Mouse (Mus musculus) A20 (cell line): ENCODE measurements around the gene H2-Oa.

Source experiments
- DNase-seq: peaks from one replicate; pipeline ENCODE4 v3.0.0-alpha.2; 2011; ENCODE audit warnings: low read depth, low spot score

The H2-Oa gene

GRCm38 (mm10) chr17:34121879-34122187 is 29.7 kb downstream of the H2-Oa start:
- DNase-seq: no peak

DNA sequence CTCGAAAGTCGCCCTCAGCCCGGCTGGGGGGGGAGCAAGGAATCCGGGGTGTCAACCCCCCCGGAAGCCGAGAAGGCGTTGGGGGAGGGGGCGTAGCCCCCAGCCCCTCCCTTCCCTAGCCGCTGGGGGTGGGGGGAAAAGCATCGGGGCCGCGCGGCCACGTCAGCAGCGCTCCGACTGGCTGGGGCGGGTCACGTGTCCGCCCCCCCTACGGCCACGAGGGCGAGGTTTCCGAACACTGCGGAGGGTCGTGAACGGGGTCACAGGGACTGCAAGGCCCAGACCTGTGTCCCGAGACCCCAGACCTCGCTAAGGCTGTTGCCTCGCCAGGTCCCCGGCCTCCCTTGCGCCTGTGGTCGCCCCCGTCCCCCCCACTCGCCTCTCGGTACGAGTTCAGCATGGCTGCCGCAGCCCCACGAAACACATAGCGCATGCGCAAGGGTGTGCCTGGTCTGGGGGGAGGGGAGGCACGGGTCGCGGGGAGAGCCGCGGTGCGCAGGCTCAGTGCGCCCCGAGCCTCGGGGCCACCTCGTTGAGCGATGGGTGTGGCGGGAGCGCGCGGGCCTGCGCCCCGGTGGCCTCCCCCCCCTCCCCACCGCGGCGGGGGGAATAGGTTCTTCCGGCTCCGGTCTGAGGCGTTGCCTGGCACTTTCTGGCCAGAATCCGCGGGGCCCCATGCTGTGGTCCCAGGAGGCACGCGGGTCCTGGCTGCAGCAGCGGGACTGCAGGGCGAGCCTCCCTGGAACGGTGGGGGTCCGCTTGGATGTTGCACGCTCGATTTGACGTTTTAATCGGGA is 30.2 kb downstream of the H2-Oa start, which contains the start of gene Brd2:
TSS of gene Brd2 (minus strand) at position 447 of the 797 bp plus-strand sequence.
- peak; percentile 100 for DNase-seq

DNA sequence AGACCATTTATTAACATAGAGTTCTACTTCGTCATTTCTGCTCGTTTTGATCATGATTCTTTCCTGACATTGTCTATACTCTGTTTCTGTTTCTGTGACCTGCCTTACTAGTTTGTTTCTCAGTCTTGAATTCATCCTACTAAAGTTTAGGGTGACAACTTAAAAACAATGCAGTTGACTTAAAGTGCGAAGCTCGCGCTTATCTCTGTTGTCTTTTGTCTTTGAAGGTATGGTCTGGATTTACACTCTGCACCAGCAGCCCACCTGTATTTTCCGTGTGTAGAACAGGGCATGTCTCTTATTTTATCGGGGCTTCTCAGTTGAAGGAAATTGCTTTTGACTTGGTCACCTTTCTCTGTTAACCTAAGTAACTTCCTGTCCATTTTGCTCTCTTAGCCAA is 31.0 kb downstream of the H2-Oa start:
- no peak for DNase-seq

- peak; percentile 46 for DNase-seq
Observed at GRCm38 (mm10) chr17:34123518-34123917, 31.4 kb downstream of the H2-Oa start.

GRCm38 (mm10) chr17:34124649-34125048 is 32.5 kb downstream of the H2-Oa start:
- DNase-seq: no peak

DNA sequence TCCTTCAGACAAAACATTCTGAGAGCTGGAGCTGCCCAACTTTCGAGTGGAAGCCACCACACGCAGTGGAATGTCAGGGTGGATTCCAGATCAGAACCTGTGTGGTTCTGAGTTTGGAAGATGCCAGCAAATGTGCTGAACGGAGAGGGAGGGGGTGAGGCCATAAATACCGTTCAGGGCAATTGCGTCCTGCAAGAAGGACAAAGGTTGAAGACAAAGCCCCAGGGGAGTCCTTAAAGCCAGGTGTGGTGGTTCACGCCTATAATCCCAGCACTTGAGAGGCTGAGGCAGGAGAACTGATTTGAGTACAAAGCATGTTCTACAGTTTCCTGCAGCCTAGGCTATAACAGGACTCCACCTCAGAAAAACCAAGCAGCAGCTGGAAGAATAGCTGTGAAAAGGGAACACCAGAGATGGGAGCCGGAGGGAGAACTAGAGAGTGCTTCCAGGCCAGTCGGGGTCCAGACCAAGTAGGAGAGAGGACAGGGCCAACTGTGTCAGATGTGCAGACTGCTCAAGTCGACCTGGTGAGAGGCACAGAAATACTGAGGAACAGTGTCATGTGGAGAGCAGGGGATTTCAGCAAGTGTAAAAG is 34.8 kb downstream of the H2-Oa start:
- DNase-seq: peak; percentile 37

DNA sequence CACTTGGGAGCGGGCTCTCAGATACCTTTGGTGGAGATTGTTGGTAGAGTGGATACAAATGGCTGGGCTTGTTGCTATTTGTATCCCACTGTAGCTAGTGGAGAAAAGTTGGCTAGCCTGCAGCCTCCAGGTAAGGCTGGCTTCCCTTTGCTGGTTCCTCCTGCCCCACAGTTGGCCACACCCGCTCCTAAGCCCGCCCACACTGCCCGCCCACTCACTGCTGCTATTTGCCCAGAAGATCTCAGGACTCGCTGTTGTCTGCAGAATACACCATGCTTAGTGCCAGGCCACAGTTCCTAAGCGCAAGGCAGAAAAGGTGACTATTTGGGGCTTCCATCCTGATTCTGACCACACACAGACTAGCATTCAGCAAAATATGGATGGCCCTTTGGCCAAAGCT is 35.3 kb downstream of the H2-Oa start:
- DNase-seq: peak; percentile 69

- DNase-seq: no peak
Observed at GRCm38 (mm10) chr17:34128264-34128937, 36.3 kb downstream of the H2-Oa start.

GRCm38 (mm10) chr17:34128944-34129791 is 37.0 kb downstream of the H2-Oa start:
- DNase-seq: no peak

DNA sequence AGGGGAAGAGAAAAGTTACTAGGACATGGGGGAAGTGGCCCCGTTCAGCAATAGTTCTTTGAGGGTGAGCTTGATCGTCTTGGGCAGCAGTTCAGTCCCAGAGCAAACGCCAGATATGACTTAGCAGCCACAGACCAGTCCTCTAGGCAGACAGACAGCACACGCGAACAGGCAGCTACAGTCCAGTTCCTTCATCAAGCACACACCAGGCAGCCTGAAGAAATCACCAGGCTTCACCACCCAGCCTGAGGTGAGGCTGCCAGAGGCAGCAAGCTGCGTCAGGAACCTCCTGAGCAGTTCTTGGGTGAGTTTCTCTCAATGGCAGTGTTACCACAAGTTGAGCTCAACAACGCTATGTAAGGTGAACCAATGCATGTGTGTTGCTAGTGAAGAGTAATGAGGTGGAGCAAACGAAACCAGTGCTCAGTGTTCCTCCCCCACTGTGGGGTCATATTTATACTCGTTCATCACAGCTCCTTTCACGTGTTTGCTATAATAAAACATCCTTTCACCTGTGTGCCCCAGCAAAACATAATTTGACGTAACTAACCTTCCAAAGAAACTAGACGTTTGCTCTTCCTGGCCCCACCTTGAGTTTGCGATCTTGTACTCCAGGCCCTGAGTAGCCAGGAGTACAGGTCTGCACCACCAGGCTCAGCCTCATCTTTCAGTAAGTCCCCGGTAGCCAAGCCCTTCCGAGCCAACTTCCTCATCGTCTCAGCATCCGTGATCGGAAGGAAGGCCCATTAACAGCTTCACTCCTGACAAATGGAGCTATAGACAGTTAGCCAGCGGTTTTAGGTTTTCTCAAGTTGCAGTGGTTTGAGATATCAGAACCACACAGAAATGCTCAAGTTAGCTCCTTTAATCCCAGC is 38.2 kb downstream of the H2-Oa start:
- DNase-seq: no peak

DNA sequence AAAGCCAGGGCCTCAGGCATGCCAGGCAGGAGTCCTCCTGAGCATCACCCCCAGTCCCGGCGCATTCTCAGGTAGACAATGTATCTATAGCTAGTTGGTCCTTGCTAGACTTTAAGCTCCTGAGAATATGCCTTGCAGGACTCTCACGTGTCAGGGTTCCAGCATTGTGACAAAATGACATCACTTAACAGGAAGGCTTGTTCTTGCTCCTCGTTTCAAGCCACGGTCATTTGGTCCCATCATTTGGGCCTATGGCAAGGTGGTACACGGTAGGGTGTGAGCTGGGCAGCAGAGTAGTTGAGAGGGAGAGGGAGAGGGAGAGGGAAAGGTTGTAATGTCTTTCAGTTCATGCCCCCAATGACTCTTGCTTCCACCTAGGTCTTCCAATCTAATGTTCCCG is 39.8 kb downstream of the H2-Oa start:
- DNase-seq: no peak

GRCm38 (mm10) chr17:34133289-34133688 is 41.1 kb downstream of the H2-Oa start:
- peak; percentile 57 for DNase-seq

GRCm38 (mm10) chr17:34134451-34134850 is 42.3 kb downstream of the H2-Oa start:
- DNase-seq: no peak

DNA sequence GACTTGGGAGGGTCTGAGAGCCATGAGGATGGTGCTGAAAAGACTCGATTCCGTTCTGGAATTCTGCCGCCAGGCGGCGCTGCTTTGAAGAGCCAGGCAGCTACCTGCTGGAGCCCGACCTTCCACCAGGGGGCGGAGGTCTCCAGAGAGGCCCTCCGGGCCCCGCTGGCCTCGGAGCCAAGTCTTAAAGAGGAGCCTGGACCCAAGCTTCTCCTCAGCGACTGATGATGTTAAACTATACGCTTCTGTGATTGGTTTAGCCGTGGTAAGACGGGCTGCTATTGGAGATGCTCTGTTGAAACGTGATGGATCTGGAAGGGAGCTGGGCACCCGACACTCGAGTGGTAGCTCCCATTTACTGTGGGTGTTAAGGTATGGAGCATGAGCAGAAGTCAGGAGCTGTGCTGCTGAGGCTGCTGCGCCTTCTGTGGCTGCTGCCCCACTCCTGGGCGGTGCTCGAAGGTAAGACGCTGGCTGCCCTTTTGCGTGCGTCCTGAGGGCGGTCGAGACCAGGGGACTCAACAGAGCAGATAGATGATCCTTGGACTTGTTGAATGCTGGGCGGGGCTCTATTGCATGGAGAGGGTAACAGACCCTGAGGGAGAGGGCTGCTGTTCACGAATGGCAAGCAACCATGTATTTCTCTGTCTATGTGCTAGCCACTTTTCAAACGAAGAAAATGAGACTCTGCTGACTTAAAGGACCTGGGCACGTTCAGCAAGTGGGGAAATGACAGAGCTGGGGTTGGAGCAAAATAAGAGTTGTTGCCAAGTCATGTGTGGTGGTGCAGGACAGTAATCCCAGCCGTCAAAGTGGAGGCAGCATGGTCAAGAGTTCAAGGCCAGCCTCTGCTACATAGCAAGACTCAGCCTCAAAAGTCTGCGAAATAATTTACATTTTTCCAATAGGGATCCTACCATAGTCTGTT is 43.4 kb downstream of the H2-Oa start:
- DNase-seq: peak; percentile 100

- no peak for DNase-seq
Observed at GRCm38 (mm10) chr17:34137601-34138000, 45.5 kb downstream of the H2-Oa start.

DNA sequence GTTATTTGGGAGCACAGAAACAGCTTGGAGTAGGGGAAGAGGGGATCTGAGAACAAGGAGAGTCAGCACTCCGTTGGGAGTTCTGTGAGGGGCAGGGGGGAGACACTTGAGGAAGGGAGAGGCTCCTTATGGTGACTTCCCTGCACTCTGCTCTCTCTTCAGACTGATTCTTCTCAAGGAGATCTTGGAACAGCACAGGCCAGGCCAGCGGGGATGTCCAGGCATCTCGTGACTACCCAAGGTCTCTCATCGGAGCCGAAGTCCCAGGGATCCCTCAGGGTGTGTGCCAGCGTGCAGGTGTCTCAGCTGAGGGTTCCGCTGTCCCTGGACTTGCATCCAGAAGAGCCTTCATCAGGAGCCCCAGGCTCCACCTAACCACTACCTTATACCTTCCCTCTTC is 46.5 kb downstream of the H2-Oa start:
- no peak for DNase-seq

- DNase-seq: no peak
Observed at GRCm38 (mm10) chr17:34139416-34139815, 47.3 kb downstream of the H2-Oa start.

GRCm38 (mm10) chr17:34140240-34140639 is 48.1 kb downstream of the H2-Oa start:
- no peak for DNase-seq

GRCm38 (mm10) chr17:34141448-34141847 is 49.3 kb downstream of the H2-Oa start:
- DNase-seq: no peak
